Mouse (Mus musculus) left cerebral cortex, adult 9 months (tissue): ENCODE data around the gene Psd4.
A peak's percentile ranks its signal among the peaks of the same experiment; 100 is the strongest.

ENCODE experiments used
- DNase-seq, 2 experiments: peaks; one replicate each; pipeline ENCODE4 v3.0.0; 2022; ENCODE audit warnings: low spot score in 2 of 2

Gene Psd4

DNA sequence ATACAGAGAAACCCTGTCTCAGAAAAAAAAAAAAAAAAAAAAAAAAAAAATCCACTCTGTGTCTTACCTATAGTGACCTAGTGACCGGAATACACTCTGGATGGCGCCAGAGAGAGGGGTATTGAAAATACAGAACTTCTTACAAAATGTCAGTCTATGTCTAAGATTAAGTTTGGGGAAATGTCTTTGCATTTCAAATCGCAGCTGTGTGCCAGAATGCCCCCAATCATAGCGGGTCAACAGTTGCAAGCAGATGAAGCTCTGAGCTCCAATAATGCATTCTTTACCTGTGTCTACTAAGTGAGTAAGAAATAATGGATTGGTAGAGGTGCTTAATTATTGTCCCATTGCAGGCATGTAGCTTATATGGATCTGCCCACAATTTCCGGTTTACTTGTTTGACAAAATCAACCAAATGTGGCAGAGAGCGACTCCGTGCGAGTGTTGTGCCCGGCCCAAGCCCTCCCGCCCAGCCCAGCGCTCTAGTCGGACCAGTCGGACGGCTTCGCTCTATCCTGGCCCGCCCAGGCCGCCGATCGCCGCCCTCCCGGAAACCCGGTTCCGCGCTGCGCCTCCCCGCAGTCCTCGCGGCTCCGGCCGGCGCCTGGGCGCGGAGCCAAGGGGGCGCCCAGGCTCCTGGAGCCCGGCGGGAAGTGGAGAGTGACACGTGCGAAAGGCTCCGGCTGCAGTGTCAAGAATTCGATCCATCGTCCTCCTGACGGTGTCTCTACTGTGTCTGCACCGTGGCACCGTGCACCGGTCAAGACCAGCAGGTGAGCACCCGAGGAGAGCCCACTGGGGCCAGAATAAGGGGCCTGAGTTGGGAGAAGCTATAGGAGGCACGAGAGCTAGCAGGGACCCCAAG lies at the start of gene Psd4:
Gene Psd4 (plus strand): TSS at position 551 of the 865 bp plus-strand sequence.
- DNase-seq = no peak

DNA sequence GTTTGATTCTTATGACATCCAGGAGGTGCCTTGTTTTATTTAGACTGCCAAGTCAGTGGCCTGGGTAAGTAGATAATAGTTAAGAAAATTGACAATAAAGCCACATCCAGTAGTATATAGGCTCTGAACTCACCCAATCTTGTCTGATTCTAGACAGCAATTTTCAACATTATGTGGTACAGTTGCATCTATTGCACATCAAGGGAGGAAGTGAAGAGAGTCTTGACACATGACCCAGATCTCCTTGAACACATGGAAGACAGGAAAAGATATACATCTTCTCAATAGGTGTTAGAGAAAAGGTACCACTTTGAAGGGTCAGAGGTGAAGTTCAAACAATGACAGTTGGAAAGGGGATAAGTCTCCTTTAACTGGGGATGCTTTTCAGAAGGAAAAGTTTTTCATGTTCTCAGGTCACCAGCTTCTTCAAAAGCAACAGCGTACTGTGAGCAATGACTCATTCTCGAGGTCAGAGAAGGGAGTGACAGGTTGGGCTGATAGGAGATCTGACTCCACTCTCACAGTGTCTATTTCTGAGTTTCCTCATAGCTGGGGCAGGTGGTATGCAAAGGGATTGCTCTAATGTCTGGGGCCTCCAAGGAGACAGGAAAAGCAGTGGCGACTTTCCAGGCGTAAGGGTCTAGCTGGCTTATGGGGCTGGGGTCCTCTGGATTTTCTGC lies 49.3 kb upstream of the Psd4 start:
- no peak for DNase-seq

- no peak for DNase-seq
Measured at GRCm38 (mm10) chr2:24335333-24335732, 32.0 kb upstream of the Psd4 start.

GRCm38 (mm10) chr2:24336545-24336944 lies 30.8 kb upstream of the Psd4 start, which contains the start of gene Il1rn:
Gene Il1rn (plus strand): TSS chr2:24336853.
- no peak for DNase-seq

GRCm38 (mm10) chr2:24341395-24341885 lies 25.9 kb upstream of the Psd4 start:
- no peak for DNase-seq

DNA sequence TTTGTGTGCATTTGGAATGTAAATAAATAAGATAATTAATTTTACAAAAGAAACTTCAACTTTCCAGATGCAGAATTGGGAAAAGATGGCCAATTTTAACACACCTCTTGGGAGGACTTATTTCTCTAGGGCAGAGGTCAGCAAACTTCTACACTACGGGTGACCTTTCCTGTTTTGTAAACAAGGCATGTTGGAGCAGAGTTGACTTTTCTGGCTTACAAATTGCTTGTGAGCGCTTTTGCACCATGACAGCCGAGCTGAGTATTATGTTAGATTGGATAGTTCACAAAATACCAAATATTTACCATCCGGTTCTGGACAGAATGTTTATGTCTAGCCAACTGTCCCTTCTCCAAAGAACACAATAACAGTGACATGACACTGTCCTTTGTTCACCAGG lies 22.8 kb upstream of the Psd4 start:
- no peak for DNase-seq

DNA sequence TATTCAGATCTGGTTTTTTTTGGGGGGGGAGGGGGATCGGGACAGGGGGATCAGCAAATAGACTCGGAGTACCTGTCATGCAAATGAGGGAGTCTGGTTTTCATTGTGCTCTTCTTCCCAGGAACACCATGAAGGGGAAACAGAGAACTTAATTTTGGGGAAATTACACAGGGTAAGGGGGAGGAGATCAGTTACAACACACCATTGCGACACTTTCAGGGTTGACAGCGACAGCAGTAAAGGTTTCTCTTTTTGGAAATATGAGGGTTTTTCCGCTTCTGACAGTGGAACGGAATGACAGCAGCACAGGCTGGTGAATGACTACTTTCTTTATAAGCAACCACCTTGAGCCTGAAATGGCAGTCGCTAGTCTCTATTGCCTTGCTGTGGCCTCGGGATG lies 22.3 kb upstream of the Psd4 start:
- no peak for DNase-seq

DNA sequence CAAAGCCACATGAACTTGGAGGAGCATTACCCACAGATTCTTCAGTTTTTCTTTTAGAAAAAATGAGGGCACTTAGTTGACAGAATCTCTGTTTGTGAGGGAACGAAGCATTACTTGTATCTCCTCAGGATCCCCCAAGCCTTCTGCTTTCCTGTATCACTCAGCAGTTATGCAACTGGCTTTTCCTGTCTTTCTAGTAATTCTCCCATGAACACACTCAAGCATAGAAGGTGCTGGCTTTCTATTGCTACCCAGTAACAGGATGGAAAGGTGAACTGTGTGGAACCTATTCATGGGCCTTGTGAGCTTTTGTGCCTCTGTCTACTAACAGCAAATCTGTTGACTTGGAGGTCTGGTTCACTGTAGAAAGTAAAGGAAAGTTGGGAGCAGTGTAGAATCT lies 19.5 kb upstream of the Psd4 start:
- DNase-seq = no peak

DNA sequence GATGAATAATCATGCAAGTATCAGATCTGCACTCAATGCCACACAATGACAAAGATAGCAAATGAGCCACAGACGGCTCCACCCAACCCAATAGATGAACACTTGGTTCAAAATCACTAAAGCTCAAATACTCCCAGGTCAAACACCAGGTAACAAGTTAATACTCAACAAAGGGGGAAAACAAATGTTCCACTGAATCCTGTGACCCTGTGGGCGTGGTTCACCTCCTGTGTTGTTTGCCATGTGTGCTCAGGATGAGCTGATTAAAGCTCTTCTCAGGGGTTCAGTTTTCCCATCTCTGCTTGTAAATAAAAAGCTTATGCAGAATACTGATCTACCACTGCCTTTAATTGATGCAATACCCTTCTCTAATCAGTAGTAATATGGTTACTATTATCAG lies 16.2 kb upstream of the Psd4 start:
- no peak for DNase-seq

GRCm38 (mm10) chr2:24353042-24353441 lies 14.3 kb upstream of the Psd4 start:
- no peak for DNase-seq

DNA sequence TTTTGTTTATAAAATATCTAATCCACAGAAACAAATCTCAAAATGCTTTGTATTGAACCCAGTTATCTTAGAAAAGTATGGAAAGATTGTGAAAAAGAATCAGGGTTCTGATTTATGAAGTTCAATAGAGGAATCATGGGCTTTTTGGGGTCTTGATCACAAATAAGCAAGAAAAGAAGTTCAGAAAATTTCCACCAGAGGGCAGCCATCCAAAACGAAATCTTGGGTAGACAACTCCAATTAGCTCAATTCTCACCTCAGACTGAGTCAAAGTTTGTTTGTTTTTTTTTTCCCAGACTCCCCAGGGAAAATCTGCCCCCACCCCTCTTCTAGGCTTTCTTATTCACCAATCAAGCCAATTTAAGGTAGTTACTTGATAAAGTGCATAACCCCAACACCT lies 9.7 kb upstream of the Psd4 start:
- DNase-seq = peak in 1 of 2 experiments; percentile 21

GRCm38 (mm10) chr2:24359347-24359746 lies 8.0 kb upstream of the Psd4 start:
- DNase-seq = no peak

- DNase-seq = no peak
Measured at GRCm38 (mm10) chr2:24363818-24364217, 3.6 kb upstream of the Psd4 start.

DNA sequence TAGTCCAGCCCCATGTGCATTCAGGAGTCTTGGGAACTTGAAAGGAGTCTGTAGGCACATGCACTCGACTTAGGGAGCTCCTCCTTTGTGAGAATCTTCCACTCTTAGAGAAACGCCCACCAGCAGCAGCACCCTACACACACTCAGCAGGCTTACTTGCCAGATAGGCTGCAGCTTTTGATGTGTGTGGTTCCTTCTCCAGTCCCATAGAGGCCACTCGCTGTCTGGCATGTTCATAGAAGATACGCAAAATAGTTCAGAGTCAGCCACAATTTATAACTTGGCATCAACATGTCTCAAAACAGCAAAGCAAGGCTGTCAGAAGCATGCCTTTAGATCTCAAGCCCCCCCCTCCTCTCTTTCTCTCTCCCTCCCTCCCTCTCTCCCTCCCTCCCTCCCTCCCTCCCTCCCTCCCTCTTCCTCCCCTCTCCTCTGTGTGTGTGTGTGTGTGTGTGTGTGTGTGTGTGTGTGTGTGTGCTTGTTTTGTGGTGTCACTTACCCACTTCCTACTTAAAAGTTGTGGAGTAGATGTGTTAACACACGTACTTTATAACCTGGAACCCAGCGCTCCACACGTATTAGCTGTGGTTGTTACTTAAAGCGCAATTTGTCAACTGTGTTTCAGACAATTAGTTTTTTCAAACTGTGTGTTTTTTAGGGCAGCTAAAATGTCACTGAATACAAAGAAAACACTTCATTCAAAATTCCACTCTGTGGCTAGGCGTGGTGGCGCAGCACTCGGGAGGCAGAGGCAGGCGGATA lies 985 bp upstream of the Psd4 start:
- DNase-seq = no peak

DNA sequence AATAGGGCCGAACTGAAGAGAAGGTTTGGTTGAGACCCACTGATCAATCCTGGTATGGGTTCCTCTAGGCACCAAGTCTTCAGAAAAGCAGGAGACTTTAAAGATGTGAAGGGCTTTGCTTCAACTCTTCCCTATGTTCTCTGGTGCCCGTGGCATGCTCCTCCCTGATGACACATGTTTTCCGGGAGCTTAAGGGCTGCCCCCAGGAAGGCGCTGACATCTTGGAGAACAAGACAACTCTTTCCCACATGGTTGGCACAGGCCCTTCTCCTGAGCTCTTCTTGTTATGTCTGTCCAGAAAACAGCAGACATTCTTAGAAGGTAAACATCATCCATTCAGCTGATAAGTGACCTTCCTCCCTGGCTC lies 498 bp downstream of the Psd4 start:
- DNase-seq = no peak

GRCm38 (mm10) chr2:24378747-24379450 lies 11.5 kb downstream of the Psd4 start:
- no peak for DNase-seq

GRCm38 (mm10) chr2:24382456-24383230 lies 15.3 kb downstream of the Psd4 start:
- DNase-seq = no peak

DNA sequence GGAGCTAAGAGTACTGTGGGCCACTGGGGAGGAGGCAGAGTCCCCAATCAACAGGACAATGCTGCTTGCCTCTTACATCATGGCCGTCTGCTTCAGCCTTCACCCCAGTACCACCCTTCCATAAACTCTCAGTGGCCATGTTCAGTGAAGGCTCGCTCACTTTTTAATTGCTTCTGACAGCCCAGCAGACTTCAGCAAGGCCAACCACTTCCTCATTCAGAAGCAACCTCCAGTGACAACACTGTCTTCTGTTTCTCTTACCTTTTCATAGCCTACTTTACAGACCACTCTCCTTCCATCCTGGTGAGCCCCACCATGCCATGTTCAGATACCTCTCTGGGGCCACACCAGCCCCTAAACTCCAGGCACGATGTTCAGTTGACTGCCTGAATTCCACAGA lies 16.3 kb downstream of the Psd4 start:
- no peak for DNase-seq

- no peak for DNase-seq
Measured at GRCm38 (mm10) chr2:24384393-24384792, 17.0 kb downstream of the Psd4 start.

- DNase-seq = no peak
Measured at GRCm38 (mm10) chr2:24385111-24385961, 18.0 kb downstream of the Psd4 start.
